Mouse (Mus musculus): ENCODE measurements around the gene Adm2.

DNA sequence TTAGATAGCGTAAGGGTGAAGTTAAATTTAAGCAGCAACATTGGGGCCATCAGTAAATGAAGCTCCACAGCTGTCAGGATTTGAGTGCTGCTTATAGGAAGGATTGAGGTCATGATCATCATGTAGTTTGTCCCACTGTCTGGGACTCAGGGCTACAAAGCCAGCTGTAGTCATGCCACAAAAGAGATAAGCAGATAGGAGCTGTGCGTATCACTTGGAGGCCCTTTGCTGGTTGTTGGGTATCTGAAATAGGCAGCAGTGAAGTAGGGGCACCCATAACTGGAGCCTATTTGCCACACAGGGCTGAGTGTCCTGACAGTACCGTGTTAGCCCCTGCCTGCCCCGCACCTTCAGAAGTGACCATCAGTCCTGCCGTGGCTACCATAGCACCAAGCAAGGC lies 37.0 kb upstream of the Adm2 start:
- no peak for TF ChIP-seq CTCF (IDR thresholded peaks at IDR 0.05; ENCODE audit: extremely low read depth, insufficient read depth, insufficient read length, insufficient replicate concordance)
- TF ChIP-seq POLR2A (IDR thresholded peaks at IDR 0.05; ENCODE audit: low read depth, low read length): no peak
